Mouse (Mus musculus) erythroblast, embryonic 14.5 days (primary cell): ENCODE results near the gene Sema3c.

Experiments used
- GATA1 ChIP-seq: IDR thresholded peaks from 2 replicates; pipeline ENCODE4 v1.6.1; 2012; ENCODE audit warnings: low read length, inconsistent platforms, mixed read lengths
- TAL1 ChIP-seq: IDR thresholded peaks from 3 replicates; pipeline ENCODE4 v1.6.1; 2012; ENCODE audit warnings: low read length, inconsistent platforms, mixed read lengths

- TF ChIP-seq GATA1: no peak
- no peak for TF ChIP-seq TAL1
These were observed 106.8 kb downstream of the Sema3c start for GRCm38 (mm10) chr5:17680862-17681261.
